Mouse (Mus musculus) limb, embryonic 11.5 days (tissue): ENCODE results near the gene Edc4. TPM values are rescaled to one million over a fixed set of nuclear protein-coding genes. Genes with fewer than 3 reads are reported as not detected.

ENCODE experiments used
- ATAC-seq: fragments of 200-750 bp; cut with Nextera tagmentation; 2 replicates; pipeline ENCODE4 v1.8.0; 2017; ENCODE audit warnings: low read depth; ENCODE audit not compliant: insufficient number of reproducible peaks, low FRiP score, low TSS enrichment
- DNase-seq: peaks from one replicate; pipeline ENCODE4 v3.0.0-alpha.2; 2015; ENCODE audit warnings: low spot score
- H3K27ac ChIP-seq: fragments of 300-500 bp; sonication (generic); replicated peaks from 2 replicates; pipeline ENCODE4 v1.5.1; 2014; ENCODE audit warnings: low read depth, mild to moderate bottlenecking, low read length
- H3K27me3 ChIP-seq: fragments of 300-500 bp; sonication (generic); 2 replicates; pipeline ENCODE4 v1.6.1; 2014; ENCODE audit warnings: mild to moderate bottlenecking, low read length, mixed read lengths; ENCODE audit not compliant: control insufficient read depth, insufficient read depth
- H3K36me3 ChIP-seq: fragments of 300-500 bp; sonication (generic); 2 replicates; pipeline ENCODE4 v1.6.1; 2014; ENCODE audit warnings: mild to moderate bottlenecking, low read length, moderate library complexity, mixed read lengths; ENCODE audit not compliant: control insufficient read depth, insufficient read depth
- H3K4me1 ChIP-seq: fragments of 300-500 bp; sonication (generic); 2 replicates; pipeline ENCODE4 v1.6.1; 2014; ENCODE audit warnings: low read length, mixed read lengths; ENCODE audit not compliant: control insufficient read depth, insufficient read depth
- H3K4me2 ChIP-seq: fragments of 300-500 bp; sonication (generic); 2 replicates; pipeline ENCODE4 v1.6.1; 2014; ENCODE audit warnings: low read depth, mild to moderate bottlenecking, moderate library complexity; ENCODE audit not compliant: severe bottlenecking
- H3K4me3 ChIP-seq: fragments of 300-500 bp; sonication (generic); 2 replicates; pipeline ENCODE4 v1.5.1; 2014; ENCODE audit warnings: low read depth, low read length
- H3K9ac ChIP-seq: fragments of 300-500 bp; sonication (generic); 2 replicates; pipeline ENCODE4 v1.6.1; 2014; ENCODE audit warnings: mild to moderate bottlenecking, low read length
- H3K9me3 ChIP-seq: fragments of 300-500 bp; sonication (generic); 2 replicates; pipeline ENCODE4 v1.6.1; 2016; ENCODE audit warnings: low read length; ENCODE audit not compliant: control insufficient read depth
- WGBS: fragments of 180-500 bp; shearing (Covaris S2); extraction: QIAGEN DNeasy Blood & Tissue Kit; methylation state at CpG from one replicate; pipeline ENCODE4 v1.1.7; 2014; 5-methylcytosine and 5-hydroxymethylcytosine counted together
- polyA plus RNA-seq: library from polyadenylated mRNA; unstranded; fragments of >200 nt; fragmentation: Nextera tagmentation; extraction: Ambion mirVana; gene quantifications from 2 replicates; pipeline ENCODE4 v1.2.1, GENCODE M21; 2014

Edc4 gene
- polyA plus RNA-seq, 1 experiment from 2014 or later: 44.2 TPM

DNA sequence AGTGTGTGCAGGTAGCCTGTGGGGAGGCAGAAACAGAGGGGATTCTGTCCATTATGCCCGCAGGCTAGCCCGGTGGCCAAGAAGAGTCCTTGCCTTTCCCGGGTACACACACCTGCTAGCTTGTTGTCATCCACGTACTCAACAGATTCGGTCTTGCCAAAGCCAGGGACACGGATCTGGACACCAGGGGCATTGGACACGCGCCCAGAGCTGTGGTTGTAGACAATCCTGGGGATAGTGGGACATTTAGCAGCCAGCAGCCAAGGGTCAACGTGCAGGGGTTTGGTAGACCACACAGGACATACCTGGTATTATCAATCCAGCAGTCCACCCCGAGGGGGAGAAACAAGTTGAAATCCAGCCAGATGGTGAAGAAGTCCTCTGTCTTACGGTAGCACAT, 61.3 kb downstream of the Edc4 start:
- Histone ChIP-seq H3K4me1 (0 out of 2 replicates have a peak, but pooled peaks cover 4% of the 10 kb centered on the region), H3K4me3 (no peak overlapping the region), H3K4me2 (no peak overlapping the region), H3K27me3 (no peaks in the 10 kb centered on the region), H3K9ac (no peak overlapping the region), H3K27ac (no peak overlapping the region), H3K36me3 (peaks cover 29% of the 10 kb centered on the region), H3K9me3 (no peaks in the 10 kb centered on the region)
- 95% methylated on average over 11 of the region's 11 CpGs for WGBS
- no peak for ATAC-seq
- no peak for DNase-seq

DNA sequence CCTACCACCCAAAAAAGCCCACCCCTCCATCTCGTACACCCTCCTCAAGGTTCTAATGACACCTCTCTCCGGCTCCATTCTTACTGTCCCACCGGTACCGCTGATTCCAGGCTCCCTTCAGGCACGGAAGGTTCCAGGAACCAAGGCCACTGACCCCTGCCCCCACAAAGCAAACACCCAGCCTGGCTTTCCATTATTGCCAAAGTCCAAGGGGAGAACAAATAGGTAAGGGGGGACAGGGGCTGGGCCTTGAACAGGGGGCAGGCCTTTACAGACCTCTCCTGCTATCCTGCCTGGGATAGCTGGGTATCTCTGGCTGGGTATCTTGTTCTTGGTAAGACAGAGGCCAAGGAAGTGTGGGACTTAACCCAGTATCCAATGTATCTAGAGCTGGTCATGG, 61.9 kb downstream of the Edc4 start:
- ATAC-seq: no peak
- Histone ChIP-seq H3K4me1 (0 out of 2 replicates have a peak, but pooled peaks cover 4% of the 10 kb centered on the region), H3K9me3 (no peaks in the 10 kb centered on the region), H3K4me2 (no peak overlapping the region), H3K36me3 (peaks cover 31% of the 10 kb centered on the region), H3K9ac (no peak overlapping the region), H3K4me3 (no peak overlapping the region), H3K27me3 (no peaks in the 10 kb centered on the region), H3K27ac (no peak overlapping the region)
- 98% methylated on average over 5 of the region's 5 CpGs for WGBS
- no peak for DNase-seq

DNA sequence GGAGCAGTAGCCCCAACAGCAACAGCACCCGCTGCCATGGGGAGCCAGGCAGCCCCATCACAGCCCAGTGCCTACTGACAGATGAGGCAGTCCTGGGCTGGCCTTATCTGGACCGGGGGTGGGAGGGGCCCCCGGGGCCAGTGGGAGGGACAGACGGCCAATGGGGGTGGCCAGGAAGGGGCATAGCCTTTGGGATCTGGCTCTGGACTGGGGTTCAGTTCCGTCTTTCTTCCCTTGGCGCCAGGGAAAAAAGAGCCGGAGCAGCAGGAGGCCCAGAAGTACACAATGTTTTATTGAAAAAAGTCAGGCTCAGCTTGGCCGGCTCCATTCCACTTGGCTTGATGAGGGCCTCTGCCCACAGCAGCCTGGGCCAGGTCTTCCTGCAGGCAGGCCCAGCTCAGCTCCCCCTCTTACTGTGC, 62.6 kb downstream of the Edc4 start, which contains the start of gene Lcat:
TSS of gene Lcat (minus strand) at position 62 of the 419 bp plus-strand sequence.
- H3K36me3 ChIP-seq: peaks cover 32% of the 10 kb centered on the region
- no peak for DNase-seq
- ATAC-seq: no peak
- H3K9me3 ChIP-seq: no peaks in the 10 kb centered on the region
- H3K4me2 ChIP-seq: no peak within 1 kb of the TSS
- H3K4me1 ChIP-seq: no peaks in the 10 kb centered on the region
- H3K9ac ChIP-seq: no peak within 1 kb of the TSS
- no peaks in the 10 kb centered on the region for H3K27me3 ChIP-seq
- H3K4me3 ChIP-seq: no peak within 1 kb of the TSS
- no peak within 1 kb of the TSS for H3K27ac ChIP-seq
- WGBS: 85% methylated on average over 8 of the region's 8 CpGs

Other genes with a start within 250 kb of the Edc4 start
- gene Ctcf, start 244.3 kb upstream of the Edc4 start, polyA plus RNA-seq: 128 and 131 TPM in 2 replicates
- 0.73 and 1.6 TPM in 2 replicates for gene Agrp, start 243.5 kb upstream of the Edc4 start, polyA plus RNA-seq
- 0.45 and 0.73 TPM in 2 replicates for gene Carmil2, start 194.6 kb upstream of the Edc4 start, polyA plus RNA-seq
- gene Acd, start 179.8 kb upstream of the Edc4 start, polyA plus RNA-seq: 68.9 and 71.5 TPM in 2 replicates
- gene Pard6a, start 179.7 kb upstream of the Edc4 start, polyA plus RNA-seq: 14.6 TPM in 2 replicates
- gene 4933405L10Rik, start 173.2 kb upstream of the Edc4 start, polyA plus RNA-seq: 0.12 TPM in 1 of 2 replicates, not detected in the other
- 42.3 and 44.3 TPM in 2 replicates for gene Enkd1, start 172.7 kb upstream of the Edc4 start, polyA plus RNA-seq
- 22.8 and 25.8 TPM in 2 replicates for gene Gfod2, start 122.2 kb upstream of the Edc4 start, polyA plus RNA-seq
- gene Ranbp10, start 53.5 kb upstream of the Edc4 start, polyA plus RNA-seq: 17.0 and 17.3 TPM in 2 replicates
- 0.14 and 0.15 TPM in 2 replicates for gene Tsnaxip1, start 53.1 kb upstream of the Edc4 start, polyA plus RNA-seq
- gene Cenpt, start 27.6 kb upstream of the Edc4 start, polyA plus RNA-seq: 48.8 and 55.2 TPM in 2 replicates
- gene Thap11, start 25.7 kb upstream of the Edc4 start, polyA plus RNA-seq: 73.4 and 77.6 TPM in 2 replicates
- gene Nutf2, start 20.3 kb upstream of the Edc4 start, polyA plus RNA-seq: 327 and 371 TPM in 2 replicates
- 0.43 and 0.78 TPM in 2 replicates for gene Nrn1l, start 12.7 kb downstream of the Edc4 start, polyA plus RNA-seq
- 27.8 and 28.9 TPM in 2 replicates for gene Pskh1, start 19.6 kb downstream of the Edc4 start, polyA plus RNA-seq
- gene Ctrl, start 53.0 kb downstream of the Edc4 start, polyA plus RNA-seq: 1.1 and 1.5 TPM in 2 replicates
- 24.6 and 28.4 TPM in 2 replicates for gene Psmb10, start 57.6 kb downstream of the Edc4 start, polyA plus RNA-seq
- 1.2 and 1.3 TPM in 2 replicates for gene Lcat, start 62.5 kb downstream of the Edc4 start, polyA plus RNA-seq
- 23.5 and 27.2 TPM in 2 replicates for gene Slc12a4, start 85.2 kb downstream of the Edc4 start, polyA plus RNA-seq
- not detected in 2 replicates for gene Dpep3, start 98.5 kb downstream of the Edc4 start, polyA plus RNA-seq
- gene Dus2, start 110.5 kb downstream of the Edc4 start, polyA plus RNA-seq: 18.8 and 21.8 TPM in 2 replicates
- gene Dpep2nb, start 125.1 kb downstream of the Edc4 start, polyA plus RNA-seq: not detected in 2 replicates
- 23.1 and 24.9 TPM in 2 replicates for gene Ddx28, start 131.0 kb downstream of the Edc4 start, polyA plus RNA-seq
- 6.4 and 6.6 TPM in 2 replicates for gene Nfatc3, start 178.0 kb downstream of the Edc4 start, polyA plus RNA-seq